Mouse (Mus musculus): Measurements from ENCODE around the gene Wdr53. TPM values are rescaled to one million over a fixed set of nuclear protein-coding genes. Genes with fewer than 3 reads are reported as not detected.

The Wdr53 gene
- polyA plus RNA-seq (2015; fragmentation: Nextera tagmentation; extraction: Ambion mirVana), result 16.5 and 16.9 TPM in 2 replicates

DNA sequence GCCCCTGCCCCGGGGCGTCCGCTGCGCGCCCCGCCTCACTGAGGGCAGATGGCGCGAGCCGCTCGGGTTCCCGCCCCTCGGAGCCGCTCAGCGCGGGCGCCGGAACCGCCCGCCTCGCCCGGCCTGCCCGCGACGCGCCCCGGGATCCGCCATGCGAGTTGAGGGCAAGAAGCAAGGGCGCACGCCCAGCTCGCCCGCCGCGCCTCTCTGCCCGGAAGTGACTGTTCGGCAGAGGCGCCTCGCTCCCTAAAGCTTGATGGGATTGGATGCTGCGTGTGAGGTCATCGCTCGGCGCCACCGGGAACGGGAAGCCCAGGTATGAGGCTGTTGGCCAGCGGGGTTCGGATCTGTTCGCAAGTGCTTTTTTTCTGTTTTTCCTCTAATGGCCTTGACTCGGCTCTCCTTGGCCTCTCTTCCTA is at the start of gene Wdr53, which contains the start of gene Fbxo45:
Gene Wdr53 (plus strand): TSS at position 276 of the 419 bp plus-strand sequence.
Gene Fbxo45 (minus strand): TSS at position 207 of the 419 bp plus-strand sequence.

DNA sequence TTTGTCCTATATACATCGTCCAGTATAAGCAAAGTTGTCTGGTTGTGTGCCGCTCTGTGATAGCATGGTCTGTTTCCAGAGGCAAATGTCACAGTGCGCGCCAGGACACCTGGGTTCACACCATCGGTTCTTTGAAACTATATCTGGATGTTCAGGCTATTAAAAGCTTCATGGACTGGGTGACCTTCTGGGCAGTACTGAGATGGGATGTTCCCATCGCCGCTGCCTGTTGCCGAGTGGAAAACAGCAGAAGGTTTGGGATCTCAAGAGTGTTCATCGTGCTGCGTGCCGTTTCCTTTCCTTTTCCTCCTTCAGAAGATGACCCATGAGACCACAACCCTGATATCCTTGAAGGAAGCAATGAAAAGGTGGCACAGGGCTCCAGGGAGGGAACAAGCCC is 24.3 kb downstream of the Wdr53 start, which contains the start of gene Smco1:
Gene Smco1 (plus strand): TSS at position 178 of the 400 bp plus-strand sequence.

DNA sequence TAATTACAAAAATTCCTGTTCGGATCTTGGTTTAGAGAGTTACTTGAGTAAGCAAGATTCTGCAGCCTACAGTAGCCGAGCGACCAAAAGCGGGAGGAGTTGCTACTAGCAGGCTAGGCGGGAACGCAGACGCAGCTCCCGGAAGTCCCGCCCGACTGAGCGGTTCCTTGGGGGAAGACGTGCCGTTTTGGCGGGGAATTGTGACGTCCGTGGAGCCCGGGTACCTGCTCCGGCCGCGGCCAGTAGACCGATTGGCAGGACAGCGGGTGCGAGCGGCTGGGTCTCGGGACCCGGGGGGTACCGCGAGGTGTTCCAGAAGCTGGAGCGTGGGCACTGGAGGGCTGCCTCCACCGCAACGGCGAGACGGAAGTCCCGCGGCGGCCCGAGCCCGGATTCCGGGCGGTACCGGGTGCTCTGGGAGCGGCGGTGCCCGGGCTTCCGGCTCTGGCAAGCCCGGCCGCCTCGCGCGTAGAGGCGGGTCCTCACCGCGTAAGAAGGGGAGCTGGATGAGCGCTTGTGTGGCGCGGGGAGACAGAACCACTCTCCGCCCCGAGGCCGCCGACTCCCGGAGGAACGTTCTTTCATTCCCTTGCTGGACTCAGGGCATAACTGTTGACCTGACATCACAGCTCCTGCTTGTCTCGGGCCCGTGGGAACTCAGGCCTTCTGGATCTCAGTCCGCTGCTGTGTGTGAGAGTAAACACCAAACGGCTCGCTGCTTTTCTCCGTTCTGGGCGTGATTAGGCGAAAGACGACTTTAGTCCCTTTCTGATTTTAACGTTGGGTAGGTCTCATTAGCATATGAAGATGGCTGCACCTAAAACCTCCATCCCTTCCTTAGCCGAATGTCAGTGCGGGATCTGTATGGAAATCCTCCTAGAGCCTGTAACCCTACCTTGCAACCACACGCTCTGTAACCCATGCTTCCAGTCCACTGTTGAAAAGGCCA is 30.6 kb downstream of the Wdr53 start, which contains the start of gene Rnf168:
Gene Rnf168 (plus strand): TSS at position 152 of the 949 bp plus-strand sequence.

MicroRNAs encoded within 50 kb of the gene (microRNA counts, 519-probe panel; counts per million panel counts)
- microRNA mmu-miR-1946a, result 40.5 counts per million

Small RNAs within 50 kb of the gene (microRNA-seq; reads per million reads assigned to microRNA genes)
- gene Mir1946a, result not detected

Other genes starting within 250 kb of the Wdr53 start
- gene Senp5, start 243.9 kb upstream of the Wdr53 start, polyA plus RNA-seq (2015; fragmentation: Nextera tagmentation; extraction: Ambion mirVana), result 10.3 and 10.7 TPM in 2 replicates
- gene Pak2, start 167.9 kb upstream of the Wdr53 start, polyA plus RNA-seq (2015; fragmentation: Nextera tagmentation; extraction: Ambion mirVana), result 17.7 and 18.4 TPM in 2 replicates
- gene Pigx, start 147.5 kb upstream of the Wdr53 start, polyA plus RNA-seq (2015; fragmentation: Nextera tagmentation; extraction: Ambion mirVana), result 70.9 and 79.9 TPM in 2 replicates
- gene Cep19, start 147.4 kb upstream of the Wdr53 start, polyA plus RNA-seq (2015; fragmentation: Nextera tagmentation; extraction: Ambion mirVana), result 50.8 and 54.6 TPM in 2 replicates
- gene Nrros, start 81.6 kb upstream of the Wdr53 start, polyA plus RNA-seq (2015; fragmentation: Nextera tagmentation; extraction: Ambion mirVana), result 6.0 and 7.1 TPM in 2 replicates
- not detected in 2 replicates for gene Bex6, start 67.4 kb upstream of the Wdr53 start, polyA plus RNA-seq (2015; fragmentation: Nextera tagmentation; extraction: Ambion mirVana)
- 17.6 and 18.9 TPM in 2 replicates for gene Fbxo45, start 69 bp upstream of the Wdr53 start, polyA plus RNA-seq (2015; fragmentation: Nextera tagmentation; extraction: Ambion mirVana)
- not detected in 2 replicates for gene Smco1, start 24.2 kb downstream of the Wdr53 start, polyA plus RNA-seq (2015; fragmentation: Nextera tagmentation; extraction: Ambion mirVana)
- 28.8 and 30.3 TPM in 2 replicates for gene Rnf168, start 30.2 kb downstream of the Wdr53 start, polyA plus RNA-seq (2015; fragmentation: Nextera tagmentation; extraction: Ambion mirVana)
- gene Ubxn7, start 85.0 kb downstream of the Wdr53 start, polyA plus RNA-seq (2015; fragmentation: Nextera tagmentation; extraction: Ambion mirVana), result 13.5 and 15.4 TPM in 2 replicates
- 0.19 TPM in 1 of 2 replicates, not detected in the other for gene Tm4sf19, start 153.3 kb downstream of the Wdr53 start, polyA plus RNA-seq (2015; fragmentation: Nextera tagmentation; extraction: Ambion mirVana)
- 51.3 and 53.2 TPM in 2 replicates for gene Tctex1d2, start 172.5 kb downstream of the Wdr53 start, polyA plus RNA-seq (2015; fragmentation: Nextera tagmentation; extraction: Ambion mirVana)
- 47.1 and 47.8 TPM in 2 replicates for gene Pcyt1a, start 183.7 kb downstream of the Wdr53 start, polyA plus RNA-seq (2015; fragmentation: Nextera tagmentation; extraction: Ambion mirVana)
- 0.22 and 0.37 TPM in 2 replicates for gene Slc51a, start 240.7 kb downstream of the Wdr53 start, polyA plus RNA-seq (2015; fragmentation: Nextera tagmentation; extraction: Ambion mirVana)
- gene Zdhhc19, start 249.0 kb downstream of the Wdr53 start, polyA plus RNA-seq (2015; fragmentation: Nextera tagmentation; extraction: Ambion mirVana), result 0.22 TPM in 1 of 2 replicates, not detected in the other